Mouse (Mus musculus): ENCODE results near the gene Neurl4.
A peak's percentile ranks its signal among the peaks of the same experiment; 100 is the strongest.

Neurl4 gene

GRCm38 (mm10) chr11:69930967-69931537 lies 30.2 kb downstream of the Neurl4 start:
- no peak for DNase-seq (ENCODE audit: extremely low spot score, low read depth, low spot score)

DNA sequence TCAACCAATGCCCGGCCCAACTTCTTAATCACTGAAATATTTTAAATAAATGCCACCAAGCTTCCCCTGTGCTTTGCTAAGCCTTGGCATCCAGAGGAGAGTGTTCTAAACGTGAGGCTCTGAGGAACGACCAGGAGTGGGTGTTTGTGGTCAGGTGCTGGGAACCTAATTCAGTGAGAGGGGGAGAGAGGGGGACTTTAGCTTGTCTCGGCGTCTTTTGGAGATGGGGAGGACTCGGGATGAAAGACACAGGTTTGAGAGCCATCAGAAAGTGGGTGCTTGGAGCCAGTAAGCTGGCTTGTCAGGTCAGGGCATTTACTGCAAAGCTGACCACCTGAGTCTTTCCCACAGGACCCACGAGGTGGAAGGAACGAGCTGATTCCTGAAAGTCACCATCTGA lies 30.9 kb downstream of the Neurl4 start:
- no peak for DNase-seq (ENCODE audit: extremely low spot score, low read depth, low spot score)

DNA sequence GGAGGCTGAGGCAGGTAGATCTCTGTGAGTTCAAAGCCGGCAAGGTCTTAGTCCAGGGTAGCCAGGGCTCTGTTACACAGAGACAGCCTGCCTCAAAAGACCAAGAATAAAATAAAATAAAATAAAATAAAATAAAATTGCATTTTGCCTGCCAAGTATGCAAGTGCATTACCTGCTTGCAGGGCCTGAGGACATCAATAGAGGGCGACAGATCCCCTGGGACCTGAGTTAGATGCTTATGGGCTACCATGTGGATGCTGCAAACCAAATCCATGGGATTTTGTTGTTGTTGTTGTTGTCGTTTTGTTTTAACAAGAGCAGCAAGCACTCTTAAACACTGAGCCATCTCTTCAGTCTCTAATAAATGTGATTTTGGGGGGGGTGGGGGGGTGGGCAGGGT lies 31.4 kb downstream of the Neurl4 start:
- DNase-seq (ENCODE audit: extremely low spot score, low read depth, low spot score) = no peak

DNA sequence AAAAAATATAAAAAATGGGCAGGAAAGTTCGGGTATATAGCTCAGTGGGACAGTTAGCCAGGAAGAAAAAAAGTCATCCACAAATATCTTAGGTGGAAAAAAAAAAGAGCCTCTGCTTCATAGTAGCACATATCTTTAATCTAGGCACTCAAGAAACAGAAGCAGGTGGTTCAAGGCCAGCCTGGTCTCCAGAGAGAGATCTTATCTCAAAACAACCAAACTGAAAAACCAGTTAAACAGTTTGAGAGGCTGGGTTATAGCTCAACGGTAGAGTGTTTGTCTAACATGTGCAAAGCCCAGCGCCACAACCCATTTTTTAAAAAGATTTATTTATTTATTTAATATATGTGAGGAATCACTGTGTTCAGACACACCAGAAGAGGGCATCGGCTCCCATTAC lies 32.2 kb downstream of the Neurl4 start:
- no peak for DNase-seq (ENCODE audit: extremely low spot score, low read depth, low spot score)

DNA sequence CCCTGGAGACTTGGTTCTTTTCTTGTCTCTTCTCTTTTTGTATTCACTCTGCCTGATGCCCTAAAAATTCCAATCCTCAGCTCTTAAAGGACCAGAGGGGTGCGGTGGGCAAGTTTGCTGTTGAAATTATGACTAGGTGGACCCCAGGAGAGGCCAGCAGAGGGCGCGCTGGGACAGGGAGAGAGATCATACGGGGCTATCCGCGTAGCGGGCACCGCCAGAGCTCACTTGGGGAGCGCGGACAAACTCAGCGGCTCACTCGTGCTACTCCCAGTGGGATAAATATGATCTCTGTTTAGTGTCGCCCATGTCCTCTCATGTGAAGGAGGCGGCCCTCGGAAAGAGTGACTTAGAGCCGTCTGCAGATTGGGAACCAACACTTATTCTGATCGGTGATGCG lies 33.3 kb downstream of the Neurl4 start:
- DNase-seq (ENCODE audit: extremely low spot score, low read depth, low spot score) = peak; percentile 81

DNA sequence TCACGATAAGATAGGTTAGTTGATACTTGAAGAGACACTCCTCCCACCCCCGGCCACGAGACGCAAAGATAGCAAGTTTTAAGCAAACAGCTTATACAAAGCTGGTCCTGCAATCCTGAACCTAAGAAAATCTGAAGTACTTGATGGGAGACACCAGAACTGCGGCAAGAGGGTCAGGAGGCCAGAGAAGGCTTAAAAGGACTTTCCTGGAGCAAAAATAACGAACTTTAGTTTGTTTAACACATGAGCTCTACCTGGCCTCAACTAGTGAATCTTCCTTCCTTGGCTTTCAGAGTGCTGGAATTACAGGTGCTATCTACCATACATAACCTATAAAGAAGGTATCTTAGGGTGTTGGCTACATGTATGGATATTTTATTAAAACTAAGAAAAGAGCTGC lies 33.8 kb downstream of the Neurl4 start:
- DNase-seq (ENCODE audit: extremely low spot score, low read depth, low spot score) = no peak

DNA sequence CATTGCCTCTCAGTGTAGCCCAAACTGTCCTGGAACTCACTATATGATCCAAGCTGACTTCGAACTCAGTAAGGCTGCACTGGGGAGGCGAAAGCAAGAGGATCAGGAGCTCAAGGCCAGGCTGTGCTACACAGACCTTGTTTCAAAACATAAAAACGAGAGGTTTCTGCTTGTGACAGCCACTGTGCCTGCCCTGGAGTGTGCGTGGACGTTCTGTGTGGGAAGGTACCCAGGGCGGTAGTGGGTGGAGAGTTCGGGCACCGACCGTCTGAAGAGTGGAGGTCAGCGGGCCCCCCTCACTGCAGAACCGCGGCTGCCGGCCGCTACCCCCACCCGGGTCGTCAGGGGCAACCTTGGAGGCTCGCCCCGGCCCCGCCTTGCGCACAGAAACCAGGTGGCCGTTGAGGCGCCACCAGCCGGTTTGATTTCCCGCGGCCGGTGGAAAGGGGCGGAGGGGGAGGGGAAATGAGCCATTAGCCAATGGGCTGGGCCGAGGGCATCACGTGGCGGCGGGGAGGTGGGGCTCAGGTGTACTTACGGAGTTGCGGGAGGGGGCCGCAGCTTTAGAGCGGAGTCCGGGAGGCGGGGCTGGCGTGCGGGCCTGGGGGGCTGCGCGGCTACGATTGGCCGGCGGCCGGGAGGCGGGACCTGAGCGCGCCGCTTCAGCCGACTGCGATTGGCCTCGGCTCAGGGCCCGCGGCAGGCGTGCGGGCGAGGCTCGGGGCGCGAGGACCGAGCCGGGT lies 34.4 kb downstream of the Neurl4 start, which contains the start of gene Ybx2:
Ybx2 (plus strand) TSS at position 660 of the 743 bp plus-strand sequence.
- peak; percentile 33 for DNase-seq (ENCODE audit: extremely low spot score, low read depth, low spot score)

DNA sequence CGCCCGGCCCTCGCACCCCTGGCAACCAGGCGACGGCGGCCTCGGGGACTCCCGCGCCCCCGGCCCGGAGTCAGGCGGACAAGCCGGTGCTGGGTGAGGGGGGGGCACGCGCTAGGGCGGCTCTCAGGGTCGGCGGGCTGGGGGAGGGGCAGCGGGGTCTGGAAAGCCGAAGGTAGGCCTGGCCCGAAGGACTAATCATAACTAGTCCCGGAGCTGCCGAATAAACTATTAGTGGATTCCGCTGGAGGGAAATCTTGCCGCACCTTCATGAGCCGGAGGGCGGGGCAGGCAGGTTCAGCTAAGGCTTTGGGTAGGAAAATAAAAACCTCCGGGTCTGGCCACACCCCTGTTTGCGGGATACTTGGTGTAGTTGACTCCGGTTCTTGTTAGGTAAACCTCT lies 35.3 kb downstream of the Neurl4 start:
- no peak for DNase-seq (ENCODE audit: extremely low spot score, low read depth, low spot score)

- no peak for DNase-seq (ENCODE audit: extremely low spot score, low read depth, low spot score)
Observed at GRCm38 (mm10) chr11:69936714-69937347, 36.0 kb downstream of the Neurl4 start.

GRCm38 (mm10) chr11:69937385-69937784 lies 36.5 kb downstream of the Neurl4 start:
- DNase-seq (ENCODE audit: extremely low spot score, low read depth, low spot score) = no peak

DNA sequence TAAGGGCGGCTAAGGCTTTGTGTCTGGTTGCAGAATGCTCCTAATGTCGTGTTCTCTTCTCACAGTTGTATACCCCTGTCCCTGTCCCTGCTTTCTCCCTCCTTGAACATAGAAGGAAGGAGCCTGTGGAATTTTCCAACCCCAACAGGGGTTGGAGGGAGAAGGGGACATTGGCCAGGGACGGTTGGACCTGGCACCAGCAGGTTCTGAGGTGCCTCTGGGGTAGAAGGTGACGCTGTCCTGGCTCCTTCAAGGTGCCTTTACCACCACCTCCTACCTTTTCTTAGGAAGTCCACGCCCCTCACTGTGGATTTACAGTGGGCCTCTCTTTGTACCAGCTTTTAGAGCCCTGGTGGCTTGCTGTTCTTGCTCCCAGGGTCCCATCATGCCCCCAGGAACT lies 37.0 kb downstream of the Neurl4 start:
- no peak for DNase-seq (ENCODE audit: extremely low spot score, low read depth, low spot score)

- no peak for DNase-seq (ENCODE audit: extremely low spot score, low read depth, low spot score)
Observed at GRCm38 (mm10) chr11:69938401-69938979, 37.6 kb downstream of the Neurl4 start.

GRCm38 (mm10) chr11:69939181-69939580 lies 38.3 kb downstream of the Neurl4 start:
- no peak for DNase-seq (ENCODE audit: extremely low spot score, low read depth, low spot score)

DNA sequence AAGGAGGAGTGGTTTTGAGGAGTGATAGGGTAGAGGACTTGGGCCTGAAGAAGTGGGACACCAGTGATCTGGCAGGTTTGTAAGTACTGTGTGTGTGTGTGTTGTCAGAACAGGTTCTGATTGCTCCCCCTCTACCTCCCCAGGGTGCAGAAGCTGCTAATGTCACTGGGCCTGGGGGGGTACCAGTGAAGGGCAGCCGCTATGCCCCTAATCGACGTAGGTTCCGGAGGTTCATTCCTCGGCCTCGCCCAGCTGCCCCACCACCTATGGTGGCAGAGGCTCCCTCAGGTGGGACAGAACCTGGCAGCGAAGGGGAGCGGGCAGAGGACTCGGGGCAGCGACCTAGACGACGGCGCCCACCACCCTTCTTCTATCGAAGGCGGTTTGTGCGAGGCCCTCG lies 38.9 kb downstream of the Neurl4 start:
- no peak for DNase-seq (ENCODE audit: extremely low spot score, low read depth, low spot score)

- DNase-seq (ENCODE audit: extremely low spot score, low read depth, low spot score) = no peak
Observed at GRCm38 (mm10) chr11:69940962-69941361, 40.1 kb downstream of the Neurl4 start.

DNA sequence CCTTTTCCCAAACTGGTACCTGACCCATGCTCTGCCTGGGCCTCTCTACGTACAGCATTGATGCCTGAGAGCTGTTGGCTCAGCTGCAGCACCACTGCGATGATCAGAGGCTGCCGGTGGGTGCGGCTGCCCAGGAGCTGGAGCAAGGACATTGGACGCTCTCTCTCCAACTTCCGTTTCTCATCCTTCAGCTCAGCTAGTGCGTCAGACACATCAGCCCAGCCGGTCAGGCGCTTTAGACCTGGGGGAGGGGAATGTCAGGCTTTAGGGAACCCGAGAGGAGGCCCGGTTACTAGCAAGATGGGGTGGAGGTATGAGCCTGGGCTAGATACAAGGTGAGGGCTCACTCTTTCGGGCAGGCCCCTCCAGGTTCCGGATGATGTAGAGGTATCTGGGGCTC lies 44.3 kb downstream of the Neurl4 start:
- DNase-seq (ENCODE audit: extremely low spot score, low read depth, low spot score) = no peak

- no peak for DNase-seq (ENCODE audit: extremely low spot score, low read depth, low spot score)
Observed at GRCm38 (mm10) chr11:69945997-69946891, 45.4 kb downstream of the Neurl4 start.

GRCm38 (mm10) chr11:69947337-69948065 lies 46.6 kb downstream of the Neurl4 start:
- no peak for DNase-seq (ENCODE audit: extremely low spot score, low read depth, low spot score)

GRCm38 (mm10) chr11:69948066-69948762 lies 47.3 kb downstream of the Neurl4 start, which contains the start of gene Slc2a4:
Gene Slc2a4 (minus strand): TSS chr11:69948188.
- DNase-seq (ENCODE audit: extremely low spot score, low read depth, low spot score) = peak; percentile 83

GRCm38 (mm10) chr11:69948763-69949150 lies 47.9 kb downstream of the Neurl4 start:
- DNase-seq (ENCODE audit: extremely low spot score, low read depth, low spot score) = peak; percentile 94
